Mouse (Mus musculus) large intestine, adult 2 months (tissue): Measurements from ENCODE around the gene Hectd4. TPM values are rescaled to one million over a fixed set of nuclear protein-coding genes. Genes with fewer than 3 reads are reported as not detected.
"Not testable (repeated sequence)": the region's sequence is repeated elsewhere in the genome, so short reads cannot be mapped to it uniquely, and the experiment has no call there.

ENCODE experiments used
- DNase-seq: peaks from one replicate; pipeline ENCODE4 v3.0.0-alpha.2; 2012; ENCODE audit warnings: low read depth, low spot score
- whole genome bisulfite sequencing: fragments of 180-500 bp; shearing (Covaris S2); methylation state at CpG from one replicate; pipeline ENCODE4 v1.1.7; 2018; 5-methylcytosine and 5-hydroxymethylcytosine counted together
- polyA plus RNA-seq: library from polyadenylated mRNA; depleted of rRNA; stranded (reverse); fragments of >200 nt; gene quantifications from 2 replicates; pipeline ENCODE4 v1.2.3, GENCODE M21; 2012

The Hectd4 gene
- polyA plus RNA-seq, 1 experiment: 9.5 TPM

DNA sequence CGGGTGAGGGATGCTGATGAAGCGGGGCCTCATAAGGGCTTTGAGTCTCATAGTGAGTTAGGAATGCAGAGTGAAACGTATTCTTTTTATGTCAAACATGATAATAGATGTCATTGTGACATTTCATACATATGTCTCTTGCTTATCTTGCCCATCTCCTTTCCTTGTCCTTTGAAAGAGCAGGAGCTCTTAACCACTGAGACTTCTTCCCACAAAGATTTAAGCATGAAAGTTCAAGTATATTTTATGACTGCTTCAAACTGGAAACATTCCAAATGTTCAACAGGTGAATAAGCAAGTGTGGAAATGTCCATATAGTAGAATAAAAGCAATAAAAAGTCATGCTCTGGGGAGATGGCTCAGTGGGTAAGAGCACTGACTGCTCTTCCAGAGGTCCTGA lies 6.4 kb downstream of the Hectd4 start:
- WGBS: 24% methylated on average over 3 of the region's 3 CpGs

DNA sequence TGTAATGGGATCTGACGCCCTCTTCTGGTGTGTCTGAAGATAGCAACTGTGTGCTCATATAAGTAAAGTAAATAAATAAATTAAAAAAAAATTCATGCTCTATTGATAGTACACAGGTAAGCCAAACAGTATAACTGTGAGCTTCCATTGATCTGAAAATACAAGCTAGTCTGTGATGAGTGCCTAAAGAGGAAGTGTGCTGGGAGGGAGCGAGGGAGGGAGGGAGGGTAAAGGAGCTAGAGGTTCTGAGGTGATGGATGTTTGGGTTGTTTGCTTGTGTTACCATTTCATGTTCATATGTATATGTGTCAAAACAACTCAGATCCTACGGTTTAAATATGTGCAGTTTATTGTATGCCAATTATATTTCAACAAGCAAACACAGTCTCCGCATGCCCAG lies 6.8 kb downstream of the Hectd4 start:
- no peak for DNase-seq
- WGBS: 36% methylated on average over 4 of the region's 4 CpGs

More for the DNA sequence above, 6.4 kb downstream of the Hectd4 start:
- DNase-seq: no peak

DNA sequence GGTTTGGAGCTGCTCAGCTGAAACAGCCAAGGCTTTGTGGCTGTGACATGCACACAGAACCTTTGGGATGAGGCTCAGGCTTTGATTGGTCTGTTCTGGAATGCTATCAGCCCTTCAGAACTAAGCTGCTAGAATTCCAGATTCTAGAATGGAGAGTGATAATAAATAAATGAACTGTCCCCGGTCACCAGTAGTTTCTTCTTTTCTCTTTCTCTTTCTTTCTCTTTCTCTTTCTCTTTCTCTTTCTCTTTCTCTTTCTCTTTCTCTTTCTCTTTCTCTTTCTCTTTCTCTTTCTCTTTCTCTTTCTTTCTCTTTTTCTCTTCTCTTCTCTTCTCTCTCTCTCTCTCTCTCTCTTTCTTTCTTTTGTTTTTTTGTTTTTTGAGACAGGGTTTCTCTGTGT lies 7.3 kb downstream of the Hectd4 start:
- 67% methylated on average over 1 of the region's 1 CpGs for WGBS
- not testable (repeated sequence) for DNase-seq

DNA sequence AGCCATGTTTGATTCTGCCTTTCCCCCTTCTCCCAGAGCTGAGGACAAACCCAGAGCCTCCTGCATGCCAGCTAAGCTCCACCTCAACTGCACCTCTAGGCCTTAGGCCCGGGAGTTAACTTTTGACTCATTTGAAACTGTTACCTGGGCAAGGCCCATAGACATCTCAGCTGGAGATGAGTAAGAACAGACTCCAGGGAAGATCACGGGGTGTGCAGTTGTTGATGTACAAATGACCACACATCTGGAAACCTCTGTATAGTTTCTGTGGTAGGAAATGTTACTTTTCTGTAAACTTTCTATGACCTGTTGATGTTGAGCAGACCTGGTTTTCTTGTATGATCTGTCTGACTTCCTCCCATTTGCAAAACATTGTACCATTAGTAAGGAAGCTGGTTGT lies 9.2 kb downstream of the Hectd4 start:
- 67% methylated on average over 2 of the region's 2 CpGs for WGBS
- no peak for DNase-seq

DNA sequence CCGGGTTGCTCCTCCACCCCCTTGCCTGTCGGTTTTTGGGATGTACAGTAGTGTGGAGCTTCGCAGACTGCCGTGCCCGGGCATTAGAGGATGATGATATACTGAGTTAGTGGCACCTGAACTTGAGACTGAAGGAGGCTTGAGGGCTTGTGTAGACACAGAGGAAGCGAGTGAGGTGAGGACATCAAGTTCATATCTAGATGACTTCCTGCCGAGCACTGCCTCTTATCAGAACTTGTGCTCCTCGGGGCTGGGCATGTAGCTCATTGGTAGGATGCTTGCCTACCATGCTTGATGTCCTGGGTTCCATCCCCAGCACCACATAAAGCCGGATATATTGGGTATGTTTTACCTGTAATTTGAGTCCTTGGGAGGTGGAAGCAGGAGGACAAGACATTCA lies 10.8 kb downstream of the Hectd4 start:
- WGBS: 79% methylated on average over 9 of the region's 9 CpGs
- DNase-seq: no peak

DNA sequence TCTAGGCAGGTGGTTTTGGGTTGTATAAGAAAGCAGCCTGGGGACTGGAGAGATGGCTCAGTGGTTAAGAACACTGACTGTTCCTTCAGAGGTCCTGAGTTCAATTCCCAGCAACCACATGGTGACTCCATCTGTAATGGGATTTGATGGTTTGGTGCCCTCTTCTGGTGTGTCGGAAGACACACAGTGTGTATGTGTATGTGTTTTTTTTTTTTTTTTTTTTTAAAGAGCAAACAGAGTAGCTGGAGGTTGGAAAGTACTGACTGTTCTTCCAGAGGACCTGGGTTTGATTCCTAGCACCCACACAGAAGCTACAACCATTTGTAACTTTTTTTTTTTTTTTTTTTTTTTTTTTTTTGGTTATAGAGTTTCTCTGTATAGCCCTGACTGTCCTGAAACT lies 12.8 kb downstream of the Hectd4 start:
- WGBS: 96% methylated on average over 1 of the region's 1 CpGs
- DNase-seq: no peak

DNA sequence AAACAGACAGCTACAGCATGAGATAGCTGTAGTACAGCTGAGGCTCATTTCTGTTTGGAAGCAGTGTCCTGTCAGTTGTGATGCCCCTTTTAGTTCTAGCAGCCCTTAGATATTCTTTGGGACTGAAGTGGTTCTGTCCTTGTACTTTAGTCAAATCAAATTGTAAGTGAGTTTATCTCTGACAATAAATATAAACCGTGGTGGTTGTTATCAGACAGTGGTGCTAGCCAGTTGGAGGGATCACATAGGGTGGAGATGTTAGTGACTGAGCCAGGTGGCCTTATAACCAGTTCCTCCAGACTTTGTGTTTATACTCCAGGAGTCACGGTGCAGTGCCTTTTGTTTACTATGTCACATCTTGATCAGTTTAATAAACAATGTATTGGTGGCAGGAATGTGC lies 13.7 kb downstream of the Hectd4 start:
- no peak for DNase-seq
- WGBS: 22% methylated on average over 2 of the region's 2 CpGs

DNA sequence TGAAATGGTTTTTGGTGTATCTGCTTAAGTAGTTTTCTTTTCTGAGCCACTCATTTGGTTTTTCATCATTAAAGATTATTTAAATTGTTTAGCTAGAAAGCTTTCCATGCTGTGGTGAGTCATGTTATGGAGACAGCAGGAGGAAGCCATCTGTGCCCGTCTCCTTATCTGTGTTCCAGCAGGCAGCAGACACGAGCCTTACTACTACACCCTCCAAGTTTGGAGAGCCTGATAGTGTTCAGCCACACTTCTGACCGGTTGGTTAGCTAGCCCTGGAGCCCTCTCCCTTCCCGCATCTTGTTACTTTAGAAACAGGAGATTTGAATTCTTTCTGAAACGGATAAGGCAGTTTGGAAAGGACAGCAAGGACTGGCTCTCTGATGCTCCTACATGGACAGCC lies 16.2 kb downstream of the Hectd4 start:
- DNase-seq: no peak
- 59% methylated on average over 5 of the region's 5 CpGs for WGBS

DNA sequence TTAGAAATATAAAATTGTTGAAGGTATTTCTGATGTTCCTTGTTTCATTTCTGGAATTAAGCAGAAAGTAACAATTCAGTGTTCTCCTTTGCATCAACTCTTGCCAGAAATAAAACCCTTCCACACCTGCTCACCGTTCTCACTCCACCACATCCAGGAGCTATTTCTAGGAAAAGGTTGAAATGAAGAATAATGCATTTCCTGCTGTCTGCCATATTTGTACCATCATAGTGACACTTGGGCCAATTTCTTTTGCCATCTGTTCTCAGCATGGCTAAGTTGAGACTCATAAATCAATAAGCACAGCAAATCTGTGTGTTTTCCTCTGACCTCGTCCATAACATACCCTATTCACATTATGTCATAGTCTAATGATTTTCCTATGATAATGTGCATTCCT lies 18.2 kb downstream of the Hectd4 start:
- 77% methylated on average over 2 of the region's 2 CpGs for WGBS
- no peak for DNase-seq

DNA sequence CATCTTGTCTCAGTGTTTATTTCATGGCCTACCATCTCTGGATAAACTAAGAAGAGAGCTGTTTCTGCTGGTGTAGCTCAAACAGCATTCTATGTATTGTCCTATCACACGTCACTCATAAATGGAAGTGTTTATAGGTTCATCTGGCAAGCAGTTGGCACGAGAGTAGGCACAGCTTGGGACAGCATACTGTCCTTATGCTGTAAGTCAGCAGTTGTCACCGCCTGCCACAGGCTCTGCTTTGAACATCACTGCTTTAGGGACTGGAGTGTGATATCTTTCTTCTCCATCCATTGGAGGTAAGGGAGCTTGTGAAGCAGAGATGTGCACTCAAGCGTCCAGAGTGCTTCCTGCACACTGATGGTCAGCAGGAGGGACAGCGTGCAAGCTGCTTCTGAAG lies 19.8 kb downstream of the Hectd4 start:
- DNase-seq: no peak
- WGBS: 67% methylated on average over 5 of the region's 5 CpGs

DNA sequence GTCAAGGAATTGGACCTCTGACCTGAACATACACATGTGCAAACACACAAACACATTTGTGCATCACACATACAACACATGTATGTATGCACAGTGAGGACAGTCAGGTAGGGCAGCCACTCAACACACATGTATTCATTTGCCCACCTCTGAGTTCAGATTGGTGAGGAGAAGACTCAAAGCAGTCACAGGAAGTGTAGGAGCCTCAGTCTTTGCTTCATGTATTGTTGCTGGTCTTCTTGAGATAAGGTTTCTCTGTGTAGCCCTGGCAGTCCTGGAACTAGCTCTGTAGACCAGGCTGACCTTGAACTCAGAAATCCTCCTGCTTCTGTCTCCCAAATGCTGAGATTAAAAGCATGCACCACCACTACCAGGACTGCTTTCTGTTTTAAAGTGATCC lies 21.2 kb downstream of the Hectd4 start:
- DNase-seq: no peak

DNA sequence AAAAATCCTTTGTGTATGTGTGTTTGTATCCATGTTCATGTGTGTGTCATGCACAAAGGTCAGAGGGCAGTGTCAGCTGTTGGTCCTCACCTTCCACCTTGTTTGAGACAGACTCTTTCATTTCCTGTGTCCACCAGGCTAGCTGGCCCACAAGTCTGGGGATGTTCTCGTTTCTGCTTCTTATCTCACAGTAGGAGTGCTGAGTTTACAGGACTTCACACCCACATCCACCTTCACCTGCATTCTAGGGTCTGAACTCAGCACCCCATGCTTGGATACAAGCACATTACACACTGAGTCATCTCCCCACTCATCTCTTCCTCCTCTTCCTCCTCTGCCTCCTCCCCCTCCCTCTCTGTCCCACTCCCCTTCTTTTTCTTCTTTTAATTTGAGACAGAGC lies 22.2 kb downstream of the Hectd4 start:
- DNase-seq: no peak

DNA sequence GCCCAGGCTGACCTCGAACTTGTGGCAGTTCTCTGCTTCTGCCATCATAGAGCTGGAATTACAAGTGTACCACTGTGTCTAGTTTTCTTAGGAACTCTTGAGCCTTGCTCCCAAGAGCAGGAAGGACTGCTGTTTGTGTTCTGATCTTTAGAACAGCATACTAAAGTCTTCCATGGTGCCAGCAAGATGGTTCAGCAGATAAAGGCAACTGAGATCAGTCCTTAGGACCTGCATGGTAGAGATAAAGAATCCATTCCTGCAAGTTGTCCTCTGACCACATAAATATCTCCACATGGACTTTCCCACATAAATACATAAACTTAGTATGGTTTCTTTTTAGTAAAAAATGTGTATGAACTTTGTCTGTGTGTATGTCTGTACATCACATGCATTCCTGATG lies 22.7 kb downstream of the Hectd4 start:
- DNase-seq: no peak
- WGBS: 79% methylated on average over 1 of the region's 1 CpGs

More for the DNA sequence above, 22.2 kb downstream of the Hectd4 start:
- WGBS: 22% methylated on average over 1 of the region's 1 CpGs

DNA sequence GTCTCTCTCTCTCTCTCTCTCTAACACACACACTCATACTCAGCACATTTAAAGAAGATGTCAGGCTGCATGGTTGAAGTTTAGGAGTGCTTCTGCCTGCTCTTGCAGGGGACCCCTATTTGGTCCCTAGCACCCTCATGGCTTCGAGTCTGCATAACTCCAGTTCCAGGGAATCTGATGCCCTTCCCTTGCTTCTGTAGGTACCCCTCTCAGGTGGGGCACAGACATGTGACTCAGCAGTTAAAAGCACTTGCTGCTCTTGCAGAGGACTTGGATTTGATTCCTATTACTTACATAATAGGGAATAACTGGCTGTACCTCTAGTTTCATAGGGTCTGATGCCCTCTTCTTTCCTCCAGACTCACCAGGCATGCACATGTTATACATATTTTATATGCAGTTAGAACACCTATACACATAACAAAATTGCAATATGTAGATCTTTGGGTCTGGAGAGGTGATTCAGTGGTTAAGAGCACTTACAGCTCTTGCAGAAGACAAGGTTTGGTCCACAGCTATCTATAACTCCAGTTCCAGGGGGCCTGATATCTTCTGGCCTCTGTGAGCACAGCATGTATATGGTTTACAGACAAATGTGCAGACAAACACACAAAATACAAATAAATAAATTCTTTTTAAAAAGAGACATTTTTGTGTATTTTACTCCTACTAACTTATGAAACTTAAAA lies 23.8 kb downstream of the Hectd4 start:
- no peak for DNase-seq
- WGBS: 69% methylated on average over 1 of the region's 1 CpGs

DNA sequence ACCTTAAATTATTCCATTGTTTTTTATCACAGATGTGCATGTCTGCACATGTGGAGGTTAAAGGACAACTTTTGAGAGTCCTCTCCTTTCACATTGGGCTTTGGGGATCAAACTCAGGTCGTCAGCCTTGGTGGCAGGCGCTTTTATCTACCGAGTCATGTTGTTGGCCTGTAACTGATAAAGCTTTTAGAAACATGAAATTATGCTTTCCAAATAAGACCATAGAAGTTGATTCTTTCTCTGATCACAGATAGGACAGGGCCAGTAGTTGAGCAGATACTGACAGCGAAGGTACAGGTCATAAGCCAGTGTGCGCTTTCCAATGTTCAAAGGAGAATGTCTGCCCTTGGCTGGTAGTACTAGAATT lies 24.3 kb downstream of the Hectd4 start:
- DNase-seq: no peak
- WGBS: 93% methylated on average over 5 of the region's 5 CpGs

DNA sequence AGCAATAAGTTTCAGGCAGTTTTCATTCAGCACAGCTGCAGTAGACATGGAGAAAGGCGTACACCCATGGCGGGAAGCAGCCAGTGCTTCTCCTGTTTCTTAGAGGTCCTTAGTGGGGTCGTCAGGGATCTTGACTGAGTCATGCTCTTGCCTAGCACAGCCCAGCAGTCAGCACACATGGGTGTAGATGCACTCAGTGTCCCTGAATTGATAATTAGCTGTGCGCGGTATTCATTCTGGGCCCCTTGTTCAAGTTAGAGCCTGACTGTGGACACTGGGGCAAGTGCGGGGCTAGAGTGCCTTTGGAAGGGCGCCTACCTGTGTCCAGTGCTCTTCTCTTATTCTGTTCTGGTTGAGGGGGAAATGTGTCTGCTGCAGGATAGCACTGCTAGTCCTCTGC lies 25.2 kb downstream of the Hectd4 start:
- 82% methylated on average over 7 of the region's 7 CpGs for WGBS

DNA sequence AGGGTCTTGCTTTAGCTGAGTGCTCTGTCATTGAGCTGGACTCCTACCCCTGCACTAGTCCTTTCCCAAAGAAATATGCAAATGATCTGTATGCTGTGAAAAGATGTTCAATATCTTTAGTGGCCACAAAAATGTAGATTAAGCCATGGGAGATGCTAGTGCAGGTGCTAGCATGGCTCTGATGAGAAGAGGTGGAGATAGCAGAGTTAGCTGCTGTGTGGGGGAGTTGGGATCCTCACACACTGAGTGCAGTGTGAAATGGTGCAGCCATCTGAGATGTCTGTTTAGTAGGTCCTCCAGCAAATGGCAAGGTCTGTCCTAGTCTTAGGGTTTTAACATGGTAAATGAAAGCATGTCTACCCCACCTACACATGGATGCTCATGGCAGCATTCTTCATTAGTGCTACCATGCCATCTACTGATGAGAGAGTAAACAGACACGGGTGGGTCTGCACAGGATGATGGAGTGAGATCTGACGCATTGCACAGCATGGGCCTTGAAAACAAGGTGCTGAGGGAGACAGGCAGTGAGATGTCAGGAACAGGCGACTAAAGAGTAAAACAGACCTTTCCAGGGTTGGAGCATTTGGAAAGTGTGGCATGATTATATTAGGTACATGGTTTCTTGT lies 28.9 kb downstream of the Hectd4 start:
- 69% methylated on average over 3 of the region's 3 CpGs for WGBS

More for the DNA sequence above, 25.2 kb downstream of the Hectd4 start:
- DNase-seq: no peak

DNA sequence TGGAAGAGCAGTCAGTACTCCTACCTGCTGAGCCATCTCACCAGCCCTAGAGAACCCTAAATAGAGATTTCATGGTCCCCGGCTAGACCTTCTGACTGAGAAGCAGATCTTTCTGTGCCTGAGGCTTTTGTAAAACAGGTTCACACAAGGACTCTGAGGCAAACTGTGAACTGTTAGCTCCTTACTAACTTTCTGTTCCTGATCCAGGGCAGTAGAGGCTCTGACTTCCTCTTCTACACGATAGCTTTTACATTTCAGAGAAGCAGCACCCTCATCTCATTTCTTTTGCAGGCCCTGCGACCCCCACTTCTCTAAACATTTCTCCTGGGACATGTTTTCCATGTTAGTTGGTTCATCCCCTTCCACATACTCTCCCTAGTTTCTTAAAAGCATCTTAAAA lies 29.7 kb downstream of the Hectd4 start:
- no peak for DNase-seq
- WGBS: 74% methylated on average over 3 of the region's 3 CpGs

More for the DNA sequence above, 28.9 kb downstream of the Hectd4 start:
- no peak for DNase-seq

DNA sequence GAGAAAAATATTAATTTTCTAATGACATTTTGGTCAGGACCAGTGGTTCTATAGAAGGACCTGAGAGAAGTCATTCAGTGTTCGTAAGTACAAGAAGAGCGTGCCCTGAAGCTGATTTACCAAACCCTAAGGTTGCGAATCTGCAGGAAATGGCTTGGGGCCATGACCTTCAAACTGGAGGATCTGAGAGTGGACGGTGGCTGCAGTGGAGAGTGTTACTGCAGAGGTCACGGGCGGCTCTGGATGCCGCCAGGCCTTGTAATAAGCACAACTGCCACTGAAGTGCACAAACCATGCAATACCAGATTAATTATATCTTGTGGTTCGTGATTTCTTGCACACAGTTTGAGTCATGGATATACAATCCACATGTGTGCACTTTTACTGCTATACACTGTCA lies 31.8 kb downstream of the Hectd4 start:
- WGBS: 78% methylated on average over 8 of the region's 8 CpGs
- no peak for DNase-seq

DNA sequence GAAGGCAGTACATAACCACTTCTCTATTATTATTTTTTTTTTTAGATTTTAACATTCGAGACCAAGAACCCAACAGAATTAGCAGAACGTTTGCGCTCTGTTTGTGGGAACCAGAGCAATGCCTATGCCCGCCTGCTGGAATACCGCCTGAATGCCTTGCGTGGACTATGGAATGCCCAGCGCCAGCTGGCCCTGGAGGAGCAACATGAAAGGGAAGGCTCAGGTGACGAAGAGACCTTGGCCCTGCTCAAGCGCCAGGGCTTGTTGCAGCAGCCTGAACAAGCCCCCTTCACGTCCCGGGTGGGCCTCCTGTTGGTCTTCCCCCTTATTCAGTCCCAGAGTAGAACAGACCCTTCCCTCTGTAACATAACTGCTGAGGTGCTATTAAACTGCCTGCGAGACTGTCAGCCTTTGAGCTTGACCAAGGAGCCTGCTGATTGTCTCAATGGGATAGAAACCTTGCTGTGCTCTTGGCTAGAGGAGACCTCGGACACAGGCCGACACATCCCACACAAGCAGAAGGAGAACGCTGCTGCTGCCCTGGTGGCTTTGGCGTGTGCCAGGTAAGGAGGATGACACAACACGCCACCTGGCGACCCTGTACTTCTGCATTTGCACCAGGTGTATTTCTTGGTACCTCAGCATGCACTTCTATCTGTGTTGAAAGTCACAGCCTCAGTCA lies 33.9 kb downstream of the Hectd4 start:
- 89% methylated on average over 18 of the region's 18 CpGs for WGBS
- no peak for DNase-seq

DNA sequence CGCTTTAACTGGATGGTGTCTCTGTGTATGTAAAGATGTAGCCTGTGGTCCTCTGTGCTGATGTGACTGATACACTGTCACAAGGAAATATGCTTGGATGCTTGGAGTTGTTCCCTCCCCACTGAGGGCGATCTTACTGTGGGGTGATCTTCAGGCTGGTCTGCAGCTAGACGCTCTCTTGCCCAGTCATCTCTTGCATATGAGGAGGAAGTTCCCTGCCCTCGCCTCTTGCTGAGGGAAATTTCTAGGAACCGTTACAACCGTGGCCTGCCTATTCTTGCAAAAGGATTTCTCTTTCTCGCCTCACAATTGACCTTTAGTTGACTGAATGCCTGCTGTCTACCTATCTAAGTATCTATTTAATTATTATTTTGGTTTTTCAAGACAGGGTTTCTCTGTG lies 35.0 kb downstream of the Hectd4 start:
- WGBS: 86% methylated on average over 7 of the region's 7 CpGs
- no peak for DNase-seq
